Mouse (Mus musculus) E14TG2a.4 (cell line): ENCODE measurements around the gene Matn1.

Experiments used
- H3K27me3 ChIP-seq: 2 replicates; pipeline ENCODE4 v1.6.1; 2014; ENCODE audit warnings: low read length, control low read depth; ENCODE audit not compliant: insufficient read depth
- H3K36me3 ChIP-seq: 2 replicates; pipeline ENCODE4 v1.6.1; 2014; ENCODE audit warnings: low read length, control low read depth; ENCODE audit not compliant: insufficient read depth
- H3K4me1 ChIP-seq: replicated peaks from 2 replicates; pipeline ENCODE4 v1.6.1; 2014; ENCODE audit warnings: low read depth, low read length, control low read depth
- H3K4me3 ChIP-seq: replicated peaks from 2 replicates; pipeline ENCODE4 v1.5.1; 2014; ENCODE audit warnings: mild to moderate bottlenecking, low read length
- H3K9me3 ChIP-seq: 2 replicates; pipeline ENCODE4 v1.6.1; 2014; ENCODE audit warnings: low read length, control low read depth
- CTCF ChIP-seq: conservative IDR thresholded peaks from 2 replicates; pipeline ENCODE4 v1.5.1; 2014; ENCODE audit warnings: low read length
- NANOG ChIP-seq: IDR thresholded peaks from 2 replicates; pipeline ENCODE4 v1.6.1; 2014; ENCODE audit warnings: borderline replicate concordance, low read length, mixed read lengths
- POU5F1 ChIP-seq: IDR thresholded peaks from 2 replicates; pipeline ENCODE4 v1.6.1; 2014; ENCODE audit warnings: low read length, borderline replicate concordance

Gene Matn1

GRCm38 (mm10) chr4:130906296-130906695, 37.9 kb upstream of the Matn1 start:
- Histone ChIP-seq H3K4me1 (peaks cover 61% of the 10 kb centered on the region), H3K9me3 (no peaks in the 10 kb centered on the region), H3K36me3 (no peaks in the 10 kb centered on the region), H3K4me3 (peak overlapping the region; percentile 37; the same call in 1 of the 2 replicates), H3K27me3 (no peaks in the 10 kb centered on the region)
- no peak for TF ChIP-seq POU5F1
- TF ChIP-seq CTCF, result no peak
- TF ChIP-seq NANOG, result no peak

DNA sequence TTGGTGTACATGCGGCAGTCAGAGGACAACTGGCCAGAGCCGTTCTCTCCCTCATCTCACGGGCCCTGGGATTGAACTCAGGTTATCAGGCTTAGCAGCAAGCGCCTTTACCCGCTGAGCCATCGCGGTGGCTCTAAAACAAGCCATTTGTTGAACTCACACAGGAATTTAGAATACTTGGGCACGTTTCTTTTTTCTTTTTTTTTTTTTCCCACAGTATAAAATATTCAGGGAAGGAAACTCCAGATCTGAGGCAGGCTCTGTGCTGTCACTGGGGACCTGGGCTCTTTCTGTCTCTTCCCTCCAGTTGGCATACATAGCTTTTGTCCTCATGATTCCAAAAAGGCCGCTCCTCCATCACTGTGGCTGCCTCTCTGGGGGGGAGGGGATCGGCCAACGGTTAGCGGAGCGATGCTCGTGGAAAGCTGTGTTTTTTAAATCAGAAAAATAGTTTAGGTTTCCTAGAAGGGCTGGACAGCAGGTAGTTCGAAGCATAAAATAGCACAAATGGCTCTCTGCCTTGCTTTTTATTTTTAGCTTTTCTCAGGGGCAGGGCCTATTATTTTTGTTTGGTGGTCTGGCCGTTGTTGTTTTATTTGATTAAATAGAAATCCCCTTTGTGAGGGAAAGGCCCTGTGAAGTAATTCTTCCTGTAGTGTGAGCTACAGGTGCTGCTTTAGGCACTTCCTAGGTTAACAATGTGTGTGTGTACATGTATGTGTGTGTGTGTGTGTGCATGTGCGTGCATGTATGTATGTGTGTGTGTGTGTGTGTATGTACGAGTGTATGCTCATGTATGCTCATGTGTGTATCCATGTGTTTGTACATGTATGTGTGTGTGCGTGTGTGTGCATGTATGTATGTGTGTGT, 36.8 kb upstream of the Matn1 start:
- TF ChIP-seq NANOG (no peak), POU5F1 (no peak), CTCF (no peak)
- peaks cover 71% of the 10 kb centered on the region for H3K4me1 ChIP-seq
- no peaks in the 10 kb centered on the region for H3K9me3 ChIP-seq
- no peaks in the 10 kb centered on the region for H3K27me3 ChIP-seq
- no peaks in the 10 kb centered on the region for H3K36me3 ChIP-seq
- H3K4me3 ChIP-seq, result no peak overlapping the region

DNA sequence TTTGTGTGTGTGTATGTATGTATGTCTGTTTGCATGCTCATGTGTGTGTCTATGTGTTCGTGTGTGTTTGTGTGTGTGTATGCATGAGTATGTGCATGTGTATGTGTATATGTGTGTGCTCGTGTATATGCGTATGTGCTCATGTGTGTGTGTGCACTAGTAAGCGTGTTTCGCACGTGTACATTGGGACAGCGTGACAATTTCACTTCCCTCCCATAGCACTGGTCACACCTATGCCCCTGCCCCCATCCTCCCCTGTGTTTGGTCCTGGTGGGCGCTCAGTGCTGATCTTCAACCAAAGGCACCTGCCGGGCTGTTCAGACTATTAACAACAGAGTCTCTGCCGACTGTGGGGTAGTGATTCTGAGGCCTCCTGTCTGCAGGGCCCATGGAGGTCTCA, 36.1 kb upstream of the Matn1 start:
- no peaks in the 10 kb centered on the region for H3K27me3 ChIP-seq
- no peaks in the 10 kb centered on the region for H3K36me3 ChIP-seq
- no peaks in the 10 kb centered on the region for H3K9me3 ChIP-seq
- peaks cover 78% of the 10 kb centered on the region for H3K4me1 ChIP-seq
- H3K4me3 ChIP-seq, result no peak overlapping the region
- no peak for TF ChIP-seq POU5F1
- no peak for TF ChIP-seq NANOG
- no peak for TF ChIP-seq CTCF

GRCm38 (mm10) chr4:130909167-130909874, 34.9 kb upstream of the Matn1 start:
- Histone ChIP-seq H3K27me3 (no peaks in the 10 kb centered on the region), H3K4me3 (no peak overlapping the region), H3K36me3 (no peaks in the 10 kb centered on the region), H3K4me1 (peaks cover 88% of the 10 kb centered on the region), H3K9me3 (no peaks in the 10 kb centered on the region)
- TF ChIP-seq POU5F1, result no peak
- TF ChIP-seq NANOG, result no peak
- TF ChIP-seq CTCF, result no peak

DNA sequence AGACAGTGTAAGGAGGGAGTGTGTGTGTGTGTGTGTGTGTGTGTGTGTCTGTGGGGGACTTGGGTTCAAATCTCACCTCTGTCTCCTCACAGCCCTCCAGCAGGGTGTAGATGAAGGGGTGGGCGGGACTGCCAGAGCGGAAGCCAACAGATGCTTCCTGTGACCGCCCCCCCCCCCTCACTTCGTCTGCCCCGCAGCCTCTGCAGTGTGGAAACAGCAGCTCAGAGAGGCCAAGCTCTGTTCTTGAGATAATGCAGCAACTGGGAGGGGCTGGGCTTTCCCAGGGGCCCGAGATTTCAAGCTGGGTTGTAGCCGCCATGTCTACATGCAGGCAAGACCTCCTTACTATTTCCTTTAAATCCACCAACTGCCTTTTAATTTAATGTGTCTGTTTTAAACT, 33.5 kb upstream of the Matn1 start:
- TF ChIP-seq NANOG, result no peak
- no peak for TF ChIP-seq CTCF
- TF ChIP-seq POU5F1, result no peak
- Histone ChIP-seq H3K36me3 (no peaks in the 10 kb centered on the region), H3K4me3 (peak overlapping the region; percentile 52), H3K4me1 (peaks cover 89% of the 10 kb centered on the region), H3K27me3 (no peaks in the 10 kb centered on the region), H3K9me3 (no peaks in the 10 kb centered on the region)

GRCm38 (mm10) chr4:130912626-130913025, 31.6 kb upstream of the Matn1 start:
- TF ChIP-seq POU5F1 (no peak), NANOG (no peak), CTCF (0 out of 2 replicates have a peak, but pooled peaks have one; percentile 7)
- Histone ChIP-seq H3K27me3 (no peaks in the 10 kb centered on the region), H3K4me3 (peak overlapping the region; percentile 76), H3K36me3 (peaks cover 14% of the 10 kb centered on the region), H3K9me3 (no peaks in the 10 kb centered on the region), H3K4me1 (peaks cover 93% of the 10 kb centered on the region)

DNA sequence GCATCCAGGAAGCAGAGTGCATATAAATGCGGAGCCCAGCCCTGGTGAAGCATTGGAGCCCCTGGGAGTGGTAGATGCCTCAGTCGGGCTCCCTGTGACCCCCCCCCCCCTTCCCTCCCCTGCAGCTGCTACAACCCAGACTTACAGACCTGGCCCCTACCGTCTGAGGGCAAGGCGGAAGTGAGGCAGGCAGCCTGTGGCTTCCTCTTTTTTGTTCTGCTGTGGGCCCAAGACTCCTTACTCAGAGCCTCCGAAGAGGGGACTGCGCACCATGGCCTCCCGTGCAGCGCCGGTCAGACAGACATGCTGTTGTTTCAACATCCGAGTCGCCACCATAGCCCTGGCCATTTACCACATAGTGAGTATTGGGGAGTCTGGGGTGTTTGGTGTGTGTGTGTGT, 31.1 kb upstream of the Matn1 start, which contains the start of gene Laptm5:
Gene Laptm5, plus strand, starts transcription at position 49 of the 400 bp plus-strand sequence.
- H3K9me3 ChIP-seq, result no peaks in the 10 kb centered on the region
- H3K27me3 ChIP-seq, result no peaks in the 10 kb centered on the region
- TF ChIP-seq CTCF, result no peak
- TF ChIP-seq NANOG, result no peak
- TF ChIP-seq POU5F1, result no peak
- H3K4me3 ChIP-seq, result peak within 1 kb of the TSS; percentile 76
- peaks cover 18% of the 10 kb centered on the region for H3K36me3 ChIP-seq
- peaks cover 98% of the 10 kb centered on the region for H3K4me1 ChIP-seq

GRCm38 (mm10) chr4:130913511-130913910, 30.7 kb upstream of the Matn1 start:
- H3K27me3 ChIP-seq, result no peaks in the 10 kb centered on the region
- H3K9me3 ChIP-seq, result no peaks in the 10 kb centered on the region
- TF ChIP-seq CTCF, result no peak
- TF ChIP-seq NANOG, result no peak
- no peak for TF ChIP-seq POU5F1
- H3K4me3 ChIP-seq, result peak overlapping the region; percentile 76
- H3K4me1 ChIP-seq, result peaks cover 98% of the 10 kb centered on the region
- peaks cover 23% of the 10 kb centered on the region for H3K36me3 ChIP-seq
